Mouse (Mus musculus) spleen, adult 2 months (tissue): ENCODE measurements around the gene Adcy1. TPM values are rescaled to one million over a fixed set of nuclear protein-coding genes. Genes with fewer than 3 reads are reported as not detected.

Experiments
- DNase-seq, 2 experiments: peaks; one replicate each; pipeline versions ENCODE4 v3.0.0 to v3.0.0-alpha.2; 2012 to 2021; ENCODE audit warnings: low spot score in 2 of 2, low read depth in 1 of 2
- H3K27ac ChIP-seq: fragments of 200-500 bp; 2 replicates; pipeline ENCODE4 v1.5.1; 2012; ENCODE audit warnings: low read length, inconsistent platforms; ENCODE audit not compliant: insufficient read depth
- H3K27me3 ChIP-seq: fragments of 200-500 bp; 2 replicates; pipeline ENCODE4 v1.6.1; 2012; ENCODE audit warnings: mild to moderate bottlenecking, moderate library complexity, low read length, inconsistent platforms; ENCODE audit not compliant: control insufficient read depth, insufficient read depth
- H3K36me3 ChIP-seq: fragments of 200-500 bp; 2 replicates; pipeline ENCODE4 v1.6.1; 2012; ENCODE audit warnings: mild to moderate bottlenecking, low read length, inconsistent platforms; ENCODE audit not compliant: control insufficient read depth, insufficient read depth
- H3K4me1 ChIP-seq: fragments of 200-500 bp; 2 replicates; pipeline ENCODE4 v1.6.1; 2011; ENCODE audit warnings: inconsistent platforms; ENCODE audit not compliant: control insufficient read depth, insufficient read depth, insufficient read length
- H3K4me3 ChIP-seq: fragments of 200-500 bp; 2 replicates; pipeline ENCODE4 v1.5.1; 2011; ENCODE audit warnings: mild to moderate bottlenecking, inconsistent platforms; ENCODE audit not compliant: insufficient read depth, insufficient read length; ENCODE audit errors: extremely low read depth
- CTCF ChIP-seq: fragments of 200-500 bp; IDR thresholded peaks from 2 replicates; pipeline ENCODE4 v1.5.1; 2011; ENCODE audit warnings: mild to moderate bottlenecking, inconsistent platforms; ENCODE audit not compliant: insufficient read depth, insufficient read length, insufficient replicate concordance; ENCODE audit errors: extremely low read depth
- POLR2A ChIP-seq: fragments of 200-500 bp; IDR thresholded peaks from 2 replicates; pipeline ENCODE4 v1.6.1; 2011; ENCODE audit warnings: low read depth, low read length, inconsistent platforms
- WGBS: fragments of 180-500 bp; shearing (Covaris S2); methylation state at CpG from one replicate; pipeline ENCODE4 v1.1.7; 2018; 5-methylcytosine and 5-hydroxymethylcytosine counted together
- polyA plus RNA-seq: library from polyadenylated mRNA; depleted of rRNA; stranded (reverse); fragments of >200 nt; gene quantifications from 2 replicates; pipeline ENCODE4 v1.2.3, GENCODE M21; 2012

The Adcy1 gene
- polyA plus RNA-seq, 1 experiment, result 1.2 TPM

- TF ChIP-seq CTCF (no peak), POLR2A (no peak)
- 92% methylated on average over 2 of the region's 2 CpGs for WGBS
- H3K36me3 ChIP-seq, result no peaks in the 10 kb centered on the region
- H3K27me3 ChIP-seq, result no peaks in the 10 kb centered on the region
- DNase-seq, result no peak
- H3K27ac ChIP-seq, result no peak overlapping the region
- no peak overlapping the region for H3K4me3 ChIP-seq
- H3K4me1 ChIP-seq, result no peaks in the 10 kb centered on the region
Observed at GRCm38 (mm10) chr11:7047176-7047575, 16.1 kb upstream of the Adcy1 start.

GRCm38 (mm10) chr11:7047584-7047983, 15.7 kb upstream of the Adcy1 start:
- no peaks in the 10 kb centered on the region for H3K4me1 ChIP-seq
- TF ChIP-seq CTCF, result no peak
- no peak for TF ChIP-seq POLR2A
- H3K27me3 ChIP-seq, result no peaks in the 10 kb centered on the region
- H3K4me3 ChIP-seq, result no peak overlapping the region
- no peaks in the 10 kb centered on the region for H3K36me3 ChIP-seq
- no peak overlapping the region for H3K27ac ChIP-seq
- no peak for DNase-seq

- DNase-seq, result no peak
- no peak for TF ChIP-seq CTCF
- TF ChIP-seq POLR2A, result no peak
- no peak overlapping the region for H3K27ac ChIP-seq
- no peaks in the 10 kb centered on the region for H3K27me3 ChIP-seq
- no peaks in the 10 kb centered on the region for H3K36me3 ChIP-seq
- no peaks in the 10 kb centered on the region for H3K4me1 ChIP-seq
- H3K4me3 ChIP-seq, result no peak overlapping the region
- WGBS, result 84% methylated on average over 4 of the region's 4 CpGs
Observed at GRCm38 (mm10) chr11:7053710-7054109, 9.6 kb upstream of the Adcy1 start.

GRCm38 (mm10) chr11:7054662-7055265, 8.5 kb upstream of the Adcy1 start:
- WGBS, result 74% methylated on average over 6 of the region's 6 CpGs
- H3K4me3 ChIP-seq, result no peak overlapping the region
- TF ChIP-seq POLR2A (no peak), CTCF (no peak)
- H3K36me3 ChIP-seq, result no peaks in the 10 kb centered on the region
- no peak for DNase-seq
- no peaks in the 10 kb centered on the region for H3K4me1 ChIP-seq
- H3K27me3 ChIP-seq, result no peaks in the 10 kb centered on the region
- H3K27ac ChIP-seq, result no peak overlapping the region

GRCm38 (mm10) chr11:7055455-7056017, 7.8 kb upstream of the Adcy1 start:
- TF ChIP-seq CTCF, result no peak
- TF ChIP-seq POLR2A, result no peak
- Histone ChIP-seq H3K4me1 (no peaks in the 10 kb centered on the region), H3K4me3 (no peak overlapping the region), H3K27ac (no peak overlapping the region), H3K27me3 (no peaks in the 10 kb centered on the region), H3K36me3 (no peaks in the 10 kb centered on the region)
- no peak for DNase-seq
- WGBS, result 33% methylated on average over 14 of the region's 14 CpGs

- no peaks in the 10 kb centered on the region for H3K4me1 ChIP-seq
- no peaks in the 10 kb centered on the region for H3K36me3 ChIP-seq
- H3K27ac ChIP-seq, result no peak overlapping the region
- no peaks in the 10 kb centered on the region for H3K27me3 ChIP-seq
- H3K4me3 ChIP-seq, result no peak overlapping the region
- no peak for DNase-seq
- WGBS, result 22% methylated on average over 11 of the region's 11 CpGs
- TF ChIP-seq POLR2A (no peak), CTCF (no peak)
Observed at GRCm38 (mm10) chr11:7056121-7056520, 7.2 kb upstream of the Adcy1 start.

GRCm38 (mm10) chr11:7057781-7058180, 5.5 kb upstream of the Adcy1 start:
- no peaks in the 10 kb centered on the region for H3K36me3 ChIP-seq
- H3K27me3 ChIP-seq, result no peaks in the 10 kb centered on the region
- no peak overlapping the region for H3K27ac ChIP-seq
- no peaks in the 10 kb centered on the region for H3K4me1 ChIP-seq
- DNase-seq, result no peak
- TF ChIP-seq POLR2A (no peak), CTCF (no peak)
- H3K4me3 ChIP-seq, result no peak overlapping the region
- 81% methylated on average over 7 of the region's 7 CpGs for WGBS
